Mouse (Mus musculus) brain, embryonic 14.5 days (tissue): Measurements from ENCODE around the gene Emc8. TPM values are rescaled to one million over a fixed set of nuclear protein-coding genes. Genes with fewer than 3 reads are reported as not detected.

Experiments
- DNase-seq: peaks from one replicate; pipeline ENCODE4 v3.0.0-alpha.2; 2011; ENCODE audit warnings: low read depth
- CTCF ChIP-seq: fragments of 200-500 bp; IDR thresholded peaks from 2 replicates; pipeline ENCODE4 v1.5.1; 2012; ENCODE audit warnings: inconsistent platforms, mild to moderate bottlenecking, moderate library complexity, borderline replicate concordance; ENCODE audit not compliant: insufficient read depth, insufficient read length; ENCODE audit errors: extremely low read depth
- POLR2A ChIP-seq: fragments of 200-500 bp; IDR thresholded peaks from 2 replicates; pipeline ENCODE4 v1.6.1; 2012; ENCODE audit warnings: mild to moderate bottlenecking, inconsistent platforms, borderline replicate concordance; ENCODE audit not compliant: poor library complexity, insufficient read depth, insufficient read length, severe bottlenecking; ENCODE audit errors: extremely low read depth
- polyA plus RNA-seq: library from polyadenylated mRNA; depleted of rRNA; stranded (reverse); fragments of >200 nt; gene quantifications from 2 replicates; pipeline ENCODE4 v1.2.3, GENCODE M21; 2012; rRNA removed

Gene Emc8
- 79.7 and 127 TPM in 2 replicates for polyA plus RNA-seq

DNA sequence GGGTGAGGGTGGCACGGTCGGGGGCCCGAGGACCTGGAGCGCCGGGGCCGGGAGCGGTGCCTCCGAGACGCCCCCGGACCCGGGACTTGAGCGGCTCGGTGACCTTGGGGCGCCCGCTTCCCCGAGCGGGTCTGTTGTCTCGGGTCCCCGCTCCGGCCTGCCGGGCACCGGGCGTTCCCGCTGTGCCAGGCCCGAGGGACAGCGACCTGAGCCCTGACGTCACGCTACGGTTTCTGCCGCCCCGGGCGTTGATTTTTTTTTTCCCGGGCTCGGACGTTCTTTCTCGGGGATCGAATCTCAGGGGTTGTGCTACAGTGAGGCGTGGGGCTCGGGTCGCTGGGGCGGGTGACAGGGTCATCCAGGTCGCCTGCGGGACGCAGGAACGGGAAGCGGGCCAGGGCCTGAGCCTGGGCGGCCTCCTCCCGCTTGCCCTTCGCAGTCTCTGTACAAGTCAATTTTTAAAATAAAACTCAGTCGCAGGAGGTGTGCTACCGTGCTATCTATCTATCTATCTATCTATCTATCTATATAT, at the start of gene Emc8:
Emc8 (minus strand) TSS at position 200 of the 532 bp plus-strand sequence.
- DNase-seq = no peak
- TF ChIP-seq CTCF = no peak
- no peak for TF ChIP-seq POLR2A

- DNase-seq = no peak
- no peak for TF ChIP-seq POLR2A
- no peak for TF ChIP-seq CTCF
Measured at GRCm38 (mm10) chr8:120715996-120716680, 47.8 kb upstream of the Emc8 start.

- TF ChIP-seq POLR2A (no peak), CTCF (no peak)
- DNase-seq = no peak
Measured at GRCm38 (mm10) chr8:120715200-120715599, 46.8 kb upstream of the Emc8 start.

DNA sequence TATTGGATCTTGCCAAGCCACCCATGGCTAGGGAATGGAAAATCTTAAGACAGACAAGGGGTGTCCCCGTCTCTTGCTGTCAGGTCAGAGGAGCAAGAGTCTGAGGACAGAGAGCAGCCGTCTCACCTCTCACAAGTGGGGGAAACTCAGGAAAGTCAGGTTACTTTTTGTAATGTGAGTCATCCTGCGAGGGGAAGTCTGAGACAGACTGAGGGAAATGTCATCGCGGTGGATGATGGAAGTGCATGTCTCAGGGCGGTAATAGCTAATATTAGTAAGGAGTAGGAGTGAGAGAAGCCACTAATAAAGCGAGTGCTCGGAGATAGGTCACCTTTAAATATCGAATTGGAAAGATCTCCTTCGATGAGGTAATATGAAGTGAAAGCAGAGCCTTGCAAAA, 40.8 kb upstream of the Emc8 start:
- DNase-seq = no peak
- TF ChIP-seq POLR2A = no peak
- TF ChIP-seq CTCF = no peak

DNA sequence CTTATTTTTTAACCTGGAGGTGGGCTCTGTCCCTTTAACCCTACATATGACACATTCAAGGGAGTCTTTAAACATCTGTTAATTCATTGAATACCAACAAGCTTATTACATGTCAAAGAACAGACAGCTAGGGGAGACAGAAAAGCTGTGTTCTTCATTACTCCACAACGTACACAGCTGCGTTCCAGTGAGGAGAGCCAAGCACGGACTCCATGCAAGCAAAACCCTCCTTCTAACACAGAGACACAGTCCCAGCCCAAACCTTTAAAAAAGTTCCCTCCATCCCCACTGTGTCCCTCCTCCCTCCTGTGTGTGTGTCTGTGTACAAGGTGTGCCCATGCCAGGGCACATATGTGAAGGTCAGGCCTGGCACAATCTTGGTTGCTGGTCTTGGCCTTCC, 37.8 kb upstream of the Emc8 start:
- DNase-seq = no peak
- TF ChIP-seq POLR2A (no peak), CTCF (no peak)

GRCm38 (mm10) chr8:120705163-120705562, 36.8 kb upstream of the Emc8 start:
- DNase-seq = no peak
- TF ChIP-seq POLR2A (no peak), CTCF (no peak)

GRCm38 (mm10) chr8:120704203-120704602, 35.8 kb upstream of the Emc8 start:
- no peak for DNase-seq
- no peak for TF ChIP-seq CTCF
- no peak for TF ChIP-seq POLR2A

- TF ChIP-seq POLR2A (no peak), CTCF (no peak)
- DNase-seq = no peak
Measured at GRCm38 (mm10) chr8:120701758-120702465, 33.5 kb upstream of the Emc8 start.

DNA sequence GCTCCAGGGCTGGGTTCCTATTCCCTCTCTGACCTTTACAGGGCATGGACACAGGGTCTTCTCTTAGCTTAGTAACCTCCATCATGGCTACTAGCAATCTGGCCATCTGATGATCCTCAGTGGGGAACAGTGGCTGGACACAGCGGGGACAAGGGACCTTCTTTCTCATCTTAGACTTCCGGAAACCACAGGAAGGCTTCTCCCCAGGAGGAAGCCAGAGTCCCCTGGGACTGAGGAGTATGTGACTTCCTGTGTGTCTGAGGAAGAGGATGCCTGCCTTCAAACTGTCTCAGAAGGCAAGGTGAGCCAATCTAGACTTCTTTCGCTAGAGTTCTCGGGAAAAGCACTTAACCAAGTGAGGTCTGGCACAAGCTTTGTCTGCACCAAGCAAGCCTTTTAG, 31.7 kb upstream of the Emc8 start:
- no peak for DNase-seq
- TF ChIP-seq CTCF (no peak), POLR2A (no peak)

- TF ChIP-seq CTCF (no peak), POLR2A (no peak)
- no peak for DNase-seq
Measured at GRCm38 (mm10) chr8:120699565-120699964, 31.2 kb upstream of the Emc8 start.

GRCm38 (mm10) chr8:120699079-120699478, 30.7 kb upstream of the Emc8 start:
- TF ChIP-seq CTCF (no peak), POLR2A (no peak)

More at GRCm38 (mm10) chr8:120699079-120699478, 30.7 kb upstream of the Emc8 start:
- DNase-seq = no peak
